In the genomic region with DNA sequence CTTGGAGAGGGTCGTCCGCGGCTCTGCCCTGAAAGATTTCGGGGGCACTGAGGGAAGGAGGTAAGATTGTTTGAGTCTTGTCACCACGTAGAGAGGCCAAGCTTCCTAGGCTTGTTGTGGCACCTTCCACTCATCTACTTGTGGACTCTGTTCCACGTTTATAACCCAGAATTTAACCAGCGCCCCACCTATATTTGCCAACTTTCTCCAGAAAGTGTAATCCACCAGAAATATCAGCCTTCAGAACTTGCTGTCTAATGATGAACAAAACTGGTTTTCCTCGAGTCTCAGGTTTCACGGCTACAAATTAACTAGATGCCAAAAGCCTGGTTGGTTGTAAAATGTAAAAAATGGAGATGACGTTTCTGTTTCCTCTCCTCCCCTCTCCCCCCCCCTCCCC, we compare ENCODE assay signal across 8 mouse cellular contexts. TPM values are rescaled to one million over a fixed set of nuclear protein-coding genes. Genes with fewer than 3 reads are reported as not detected.
DNase-seq lines count a peak whose midpoint lies in the region; ATAC-seq and TF ChIP-seq lines count a peak whose summit lies in the region.

No protein-coding gene starts in this region.

- WGBS in kidney, embryonic 16.5 days: 3% methylated on average over 10 of the region's 10 CpGs
- 4% methylated on average over 10 of the region's 10 CpGs for WGBS in embryonic facial prominence, embryonic 13.5 days
- under 1% methylated on average over 10 of the region's 10 CpGs for WGBS in intestine, postnatal 0 days

- H3K4me3 ChIP-seq in kidney, embryonic 16.5 days (ENCODE audit: low read length): peak overlapping the region; percentile 63
- H3K4me3 ChIP-seq in embryonic facial prominence, embryonic 13.5 days: peak overlapping the region; percentile 55
- peak overlapping the region; percentile 40 for H3K4me3 ChIP-seq in intestine, postnatal 0 days (ENCODE audit: low read depth, low read length)
- H3K4me3 ChIP-seq in myocyte: peak overlapping the region; percentile 73

- H3K4me2 ChIP-seq in kidney, embryonic 16.5 days (replicated peaks; ENCODE audit: low read depth, low read length): peak overlapping the region; percentile 95
- peak overlapping the region; percentile 85 for H3K4me2 ChIP-seq in embryonic facial prominence, embryonic 13.5 days
- H3K4me2 ChIP-seq in intestine, postnatal 0 days (replicated peaks; ENCODE audit: low read depth): peak overlapping the region; percentile 87
- H3K4me2 ChIP-seq in myocyte (ENCODE audit: low read depth): peak overlapping the region; percentile 83

- H3K79me2 ChIP-seq in myocyte (ENCODE audit: control insufficient read depth, insufficient read depth): peaks cover 26% of the 10 kb centered on the region

- peak overlapping the region; percentile 80 for H3K9ac ChIP-seq in kidney, embryonic 16.5 days (replicated peaks; ENCODE audit: low read length)
- peak overlapping the region; percentile 71 for H3K9ac ChIP-seq in embryonic facial prominence, embryonic 13.5 days
- peak overlapping the region; percentile 32; the same call in 1 of the 2 replicates for H3K9ac ChIP-seq in intestine, postnatal 0 days (ENCODE audit: low read depth, low read length)

- intact Hi-C loops in left cerebral cortex, postnatal 4 days (cut with DNase I): no loop called here

- H3ac ChIP-seq in myocyte (ENCODE audit: control insufficient read depth, insufficient read length): no peak overlapping the region

- H3K36me3 ChIP-seq in kidney, embryonic 16.5 days (ENCODE audit: insufficient read depth, low read length): peaks cover 5% of the 10 kb centered on the region
- H3K36me3 ChIP-seq in embryonic facial prominence, embryonic 13.5 days: peaks cover 17% of the 10 kb centered on the region
- peaks cover 7% of the 10 kb centered on the region; the same call in 1 of the 2 replicates for H3K36me3 ChIP-seq in intestine, postnatal 0 days (ENCODE audit: control insufficient read depth, insufficient read depth)
- H3K36me3 ChIP-seq in myocyte (ENCODE audit: control insufficient read depth, insufficient read depth): peaks cover 20% of the 10 kb centered on the region

- no peaks in the 10 kb centered on the region for H3K27me3 ChIP-seq in kidney, embryonic 16.5 days (ENCODE audit: insufficient read depth, low read length)
- no peaks in the 10 kb centered on the region for H3K27me3 ChIP-seq in embryonic facial prominence, embryonic 13.5 days
- H3K27me3 ChIP-seq in intestine, postnatal 0 days (replicated peaks; ENCODE audit: control insufficient read depth, insufficient read depth, low read length): no peaks in the 10 kb centered on the region
- H3K27me3 ChIP-seq in myocyte (ENCODE audit: control insufficient read depth, insufficient read depth, insufficient read length): no peaks in the 10 kb centered on the region

- no peak for DNase-seq in kidney, postnatal 14 days
- no peak for DNase-seq in left cerebral cortex, postnatal 4 days
- DNase-seq in right cerebral cortex, postnatal 36 days (ENCODE audit: low spot score in 2 of 2): no peak
- no peak for DNase-seq in spleen, postnatal 36 days (ENCODE audit: low spot score in 2 of 2)

- peak overlapping the region; percentile 97 for H3K27ac ChIP-seq in kidney, embryonic 16.5 days (ENCODE audit: low read length)
- peak overlapping the region; percentile 79 for H3K27ac ChIP-seq in embryonic facial prominence, embryonic 13.5 days
- H3K27ac ChIP-seq in intestine, postnatal 0 days (ENCODE audit: low read depth, low read length): peak overlapping the region; percentile 80

- no peaks in the 10 kb centered on the region for H3K9me3 ChIP-seq in kidney, embryonic 16.5 days (ENCODE audit: low read length)
- no peaks in the 10 kb centered on the region for H3K9me3 ChIP-seq in embryonic facial prominence, embryonic 13.5 days
- H3K9me3 ChIP-seq in intestine, postnatal 0 days (ENCODE audit: control insufficient read depth): no peaks in the 10 kb centered on the region

- no peak; the same call in 1 of the 2 replicates for ATAC-seq in kidney, embryonic 16.5 days (ENCODE audit: low FRiP score, low TSS enrichment)
- ATAC-seq in embryonic facial prominence, embryonic 13.5 days (ENCODE audit: insufficient number of reproducible peaks, insufficient read depth, low FRiP score, low TSS enrichment, low read depth): no peak
- ATAC-seq in intestine, postnatal 0 days: peak; percentile 88

- peaks cover 15% of the 10 kb centered on the region; the same call in 1 of the 2 replicates for H3K4me1 ChIP-seq in kidney, embryonic 16.5 days (ENCODE audit: insufficient read depth, low read length)
- peaks cover 4% of the 10 kb centered on the region; the same call in 1 of the 2 replicates for H3K4me1 ChIP-seq in embryonic facial prominence, embryonic 13.5 days
- no peaks in the 10 kb centered on the region for H3K4me1 ChIP-seq in intestine, postnatal 0 days (replicated peaks; ENCODE audit: control insufficient read depth, insufficient read depth, low read length)

- TF ChIP-seq POLR2A in myocyte (IDR thresholded peaks at IDR 0.05; ENCODE audit: insufficient read length, low read depth): no peak

- TF ChIP-seq CTCF in intestine, postnatal 0 days (IDR thresholded peaks at IDR 0.05; ENCODE audit: low read depth): no peak

TF ChIP-seq in myocyte, 11 proteins besides CTCF, POLR2A, EP300 and RAD21:
- TF ChIP-seq TCF3 (IDR thresholded peaks at IDR 0.05; ENCODE audit: insufficient read length, low read depth): no peak
TF ChIP-seq in myocyte: peak in this region for 0.

RNA-seq across cellular contexts. Expression of gene Dusp18, which starts 0.4 kb away (rescaled TPM):
- polyA plus RNA-seq in kidney, embryonic 16.5 days (2015; fragmentation: Nextera tagmentation; extraction: Ambion mirVana): 14.7 and 16.4 TPM in 2 replicates
- polyA plus RNA-seq in embryonic facial prominence, embryonic 13.5 days (2015; fragmentation: Nextera tagmentation; extraction: Ambion mirVana): 8.7 and 9.2 TPM in 2 replicates
- polyA plus RNA-seq in intestine, postnatal 0 days (2015; fragmentation: Nextera tagmentation; extraction: Ambion mirVana): 2.4 and 2.5 TPM in 2 replicates
- 26.5 TPM for polyA plus RNA-seq in myocyte (2012; fragmentation: generic; extraction: Trizol)
- total RNA-seq in left cerebral cortex, postnatal 4 days (2021): 10 to 100 TPM; 28.8 to 29.1 TPM

RNA-seq across cellular contexts. Expression of gene 4921536K21Rik, which starts 0.6 kb away (rescaled TPM):
- 0.62 and 0.71 TPM in 2 replicates for polyA plus RNA-seq in kidney, embryonic 16.5 days (2015; fragmentation: Nextera tagmentation; extraction: Ambion mirVana)
- polyA plus RNA-seq in embryonic facial prominence, embryonic 13.5 days (2015; fragmentation: Nextera tagmentation; extraction: Ambion mirVana): 0.20 TPM in 1 of 2 replicates, not detected in the other
- polyA plus RNA-seq in intestine, postnatal 0 days (2015; fragmentation: Nextera tagmentation; extraction: Ambion mirVana): 0.09 and 0.20 TPM in 2 replicates
- 1.3 TPM for polyA plus RNA-seq in myocyte (2012; fragmentation: generic; extraction: Trizol)
- 1 to 10 TPM in 1 of 2 experiments, under 1 TPM in 1; 0.93 to 1.3 TPM for total RNA-seq in left cerebral cortex, postnatal 4 days (2021)

RNA-seq across cellular contexts. Expression of gene Slc35e4, which starts 19.0 kb away (rescaled TPM):
- 5.0 and 6.1 TPM in 2 replicates for polyA plus RNA-seq in kidney, embryonic 16.5 days (2015; fragmentation: Nextera tagmentation; extraction: Ambion mirVana)
- 7.7 and 8.6 TPM in 2 replicates for polyA plus RNA-seq in embryonic facial prominence, embryonic 13.5 days (2015; fragmentation: Nextera tagmentation; extraction: Ambion mirVana)
- polyA plus RNA-seq in intestine, postnatal 0 days (2015; fragmentation: Nextera tagmentation; extraction: Ambion mirVana): 2.1 and 2.2 TPM in 2 replicates
- 69.6 TPM for polyA plus RNA-seq in myocyte (2012; fragmentation: generic; extraction: Trizol)
- total RNA-seq in left cerebral cortex, postnatal 4 days (2021): 10 to 100 TPM; 19.8 to 20.9 TPM

RNA-seq across cellular contexts. Expression of gene Osbp2, which starts 31.8 kb away (rescaled TPM):
- 1.1 and 1.2 TPM in 2 replicates for polyA plus RNA-seq in kidney, embryonic 16.5 days (2015; fragmentation: Nextera tagmentation; extraction: Ambion mirVana)
- 1.7 and 3.0 TPM in 2 replicates for polyA plus RNA-seq in embryonic facial prominence, embryonic 13.5 days (2015; fragmentation: Nextera tagmentation; extraction: Ambion mirVana)
- 1.9 TPM in 2 replicates for polyA plus RNA-seq in intestine, postnatal 0 days (2015; fragmentation: Nextera tagmentation; extraction: Ambion mirVana)
- 1.3 TPM for polyA plus RNA-seq in myocyte (2012; fragmentation: generic; extraction: Trizol)
- total RNA-seq in left cerebral cortex, postnatal 4 days (2021): 10 to 100 TPM; 61.6 to 62.1 TPM

RNA-seq across cellular contexts. Expression of gene Tcn2, which starts 36.5 kb away (rescaled TPM):
- 152 and 173 TPM in 2 replicates for polyA plus RNA-seq in kidney, embryonic 16.5 days (2015; fragmentation: Nextera tagmentation; extraction: Ambion mirVana)
- 38.9 and 42.1 TPM in 2 replicates for polyA plus RNA-seq in embryonic facial prominence, embryonic 13.5 days (2015; fragmentation: Nextera tagmentation; extraction: Ambion mirVana)
- polyA plus RNA-seq in intestine, postnatal 0 days (2015; fragmentation: Nextera tagmentation; extraction: Ambion mirVana): 283 and 305 TPM in 2 replicates
- 16.4 TPM for polyA plus RNA-seq in myocyte (2012; fragmentation: generic; extraction: Trizol)
- 10 to 100 TPM; 10.1 to 10.9 TPM for total RNA-seq in left cerebral cortex, postnatal 4 days (2021)
